Mouse (Mus musculus) olfactory bulb, adult 2 months (tissue): ENCODE measurements at regions not wholly inside any gene's neighbourhood (a gene's known extent, or its start where the extent isn't known, plus 50 kb on each side); places are given as distances from the start of the nearest gene placed in this dataset.

Source experiments
- CTCF ChIP-seq: fragments of 200-500 bp; IDR thresholded peaks from 2 replicates; pipeline ENCODE4 v1.5.1; 2012; ENCODE audit warnings: low read depth, mild to moderate bottlenecking, low read length, moderate library complexity; ENCODE audit not compliant: insufficient read depth
- POLR2A ChIP-seq: fragments of 200-500 bp; IDR thresholded peaks from 2 replicates; pipeline ENCODE4 v1.6.1; 2012; ENCODE audit warnings: mild to moderate bottlenecking, low read depth, low read length, moderate library complexity; ENCODE audit not compliant: insufficient read depth

DNA sequence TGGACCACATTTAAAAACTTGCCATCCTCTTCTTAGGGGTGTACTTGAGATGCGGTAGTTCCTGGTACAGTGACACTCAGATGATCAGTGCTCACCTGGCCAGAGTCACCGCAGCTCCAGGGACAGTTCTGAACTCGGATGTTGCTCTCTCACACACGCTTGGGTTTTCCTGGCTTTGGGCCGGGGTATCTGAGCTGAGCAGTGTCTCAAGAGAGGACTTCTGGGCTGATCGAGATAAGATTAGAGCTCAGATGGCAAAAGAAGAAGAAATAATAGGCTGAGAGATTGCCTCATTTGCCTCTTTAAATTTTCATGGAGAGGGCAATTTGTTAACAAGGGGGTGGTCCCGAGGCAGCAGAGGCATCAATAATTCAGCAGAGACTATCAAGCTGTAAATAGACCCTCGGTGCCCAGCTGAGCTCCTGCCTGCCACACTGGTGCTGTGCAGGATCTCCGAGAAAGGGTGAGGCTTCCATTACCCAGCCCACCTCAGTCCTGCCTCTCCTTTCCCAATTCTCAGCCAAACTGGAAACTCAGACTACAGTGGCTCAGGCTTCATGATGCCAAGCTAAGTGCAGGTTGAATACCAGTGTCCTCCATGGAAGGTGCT lies 133.7 kb downstream of the Tsen15 start:
- TF ChIP-seq POLR2A (no peak), CTCF (no peak)
